Mouse (Mus musculus) neural tube, embryonic 14.5 days (tissue): ENCODE results near the gene Sc5d. TPM values are rescaled to one million over a fixed set of nuclear protein-coding genes. Genes with fewer than 3 reads are reported as not detected.

Source experiments
- ATAC-seq: fragments of 200-750 bp; cut with Nextera tagmentation; 2 replicates; pipeline ENCODE4 v1.8.0; 2017; ENCODE audit warnings: low read depth, mild to moderate bottlenecking, moderate TSS enrichment, moderate library complexity
- H3K27ac ChIP-seq: fragments of 300-500 bp; sonication (generic); 2 replicates; pipeline ENCODE4 v1.5.1; 2014; ENCODE audit warnings: low read depth, mild to moderate bottlenecking, control low read depth, low read length, moderate library complexity, mixed read lengths
- H3K27me3 ChIP-seq: fragments of 300-500 bp; sonication (generic); 2 replicates; pipeline ENCODE4 v1.6.1; 2014; ENCODE audit warnings: low read length; ENCODE audit not compliant: control insufficient read depth, insufficient read depth
- H3K36me3 ChIP-seq: fragments of 300-500 bp; sonication (generic); 2 replicates; pipeline ENCODE4 v1.6.1; 2014; ENCODE audit warnings: low read length, mixed read lengths; ENCODE audit not compliant: control insufficient read depth, insufficient read depth
- H3K4me1 ChIP-seq: fragments of 300-500 bp; sonication (generic); 2 replicates; pipeline ENCODE4 v1.6.1; 2014; ENCODE audit warnings: low read length; ENCODE audit not compliant: control insufficient read depth, insufficient read depth
- H3K4me2 ChIP-seq: fragments of 300-500 bp; sonication (generic); 2 replicates; pipeline ENCODE4 v1.6.1; 2014; ENCODE audit warnings: mild to moderate bottlenecking, low read depth, low read length, control low read depth
- H3K4me3 ChIP-seq: fragments of 300-500 bp; sonication (generic); 2 replicates; pipeline ENCODE4 v1.5.1; 2014; ENCODE audit warnings: low read depth, low read length, control low read depth, mixed read lengths
- H3K9ac ChIP-seq: fragments of 300-500 bp; sonication (generic); replicated peaks from 2 replicates; pipeline ENCODE4 v1.6.1; 2014; ENCODE audit warnings: low read depth, mild to moderate bottlenecking, control low read depth, low read length, mixed read lengths
- H3K9me3 ChIP-seq: fragments of 300-500 bp; sonication (generic); 2 replicates; pipeline ENCODE4 v1.6.1; 2016; ENCODE audit warnings: low read length; ENCODE audit not compliant: control insufficient read depth
- WGBS: fragments of 180-500 bp; shearing (Covaris S2); extraction: QIAGEN DNeasy Blood & Tissue Kit; methylation state at CpG from one replicate; pipeline ENCODE4 v1.1.7; 2014; 5-methylcytosine and 5-hydroxymethylcytosine counted together
- polyA plus RNA-seq: library from polyadenylated mRNA; unstranded; fragments of >200 nt; fragmentation: Nextera tagmentation; extraction: Ambion mirVana; gene quantifications from 2 replicates; pipeline ENCODE4 v1.2.1, GENCODE M21; 2014

The Sc5d gene
- polyA plus RNA-seq, 1 experiment from 2014 or later: 88.1 TPM

DNA sequence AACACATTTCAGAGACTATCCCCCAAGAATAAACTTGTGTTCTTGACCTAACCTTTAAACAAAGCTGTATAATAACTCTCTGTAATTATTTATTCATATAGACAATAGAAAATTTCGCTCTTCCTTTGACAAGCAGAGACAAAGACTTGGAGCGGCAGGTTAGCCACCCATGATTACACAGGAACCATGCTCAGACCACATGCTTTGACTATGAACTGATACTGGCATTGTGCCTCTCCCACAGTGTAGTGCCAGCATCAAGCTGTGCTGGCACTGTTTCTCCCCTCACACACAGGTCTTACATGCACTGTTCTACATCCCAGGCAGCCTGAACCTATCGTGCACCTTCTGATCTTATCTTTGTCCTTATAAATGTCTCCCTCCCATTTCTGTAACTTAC, 23.0 kb downstream of the Sc5d start:
- ATAC-seq: peak; percentile 85
- Histone ChIP-seq H3K36me3 (no peaks in the 10 kb centered on the region), H3K27ac (peak overlapping the region; percentile 74), H3K27me3 (no peaks in the 10 kb centered on the region), H3K4me2 (peak overlapping the region; percentile 24; the same call in 1 of the 2 replicates), H3K9ac (no peak overlapping the region), H3K4me3 (no peak overlapping the region), H3K4me1 (peaks cover 11% of the 10 kb centered on the region), H3K9me3 (no peaks in the 10 kb centered on the region)
- WGBS: 32% methylated on average over 3 of the region's 3 CpGs

DNA sequence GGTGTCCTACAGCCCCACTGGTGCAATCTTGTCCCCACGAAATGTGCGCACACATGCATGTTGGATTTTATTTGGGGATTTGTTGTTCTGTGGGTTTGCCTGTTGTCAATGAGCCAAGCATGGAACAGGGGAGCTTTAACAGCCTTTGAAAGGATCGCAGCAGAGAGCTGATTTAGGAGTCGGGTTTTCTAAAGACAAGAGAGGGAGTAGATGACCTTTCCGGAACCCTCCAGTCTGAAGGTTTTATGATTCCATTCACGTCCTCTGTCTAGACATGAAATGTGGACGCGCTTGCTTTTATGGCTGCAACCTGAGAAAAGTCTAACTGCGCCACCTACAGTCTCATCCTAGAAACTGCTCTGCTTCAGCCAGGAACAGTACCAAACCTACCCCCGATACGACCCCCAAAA, 23.5 kb downstream of the Sc5d start:
- WGBS: 3% methylated on average over 11 of the region's 11 CpGs
- H3K9me3 ChIP-seq: no peaks in the 10 kb centered on the region
- H3K9ac ChIP-seq: no peak overlapping the region
- H3K36me3 ChIP-seq: no peaks in the 10 kb centered on the region
- ATAC-seq: peak; percentile 81
- no peaks in the 10 kb centered on the region for H3K27me3 ChIP-seq
- H3K27ac ChIP-seq: peak overlapping the region; percentile 74
- peak overlapping the region; percentile 24; the same call in 1 of the 2 replicates for H3K4me2 ChIP-seq
- no peak overlapping the region for H3K4me3 ChIP-seq
- peaks cover 11% of the 10 kb centered on the region for H3K4me1 ChIP-seq

DNA sequence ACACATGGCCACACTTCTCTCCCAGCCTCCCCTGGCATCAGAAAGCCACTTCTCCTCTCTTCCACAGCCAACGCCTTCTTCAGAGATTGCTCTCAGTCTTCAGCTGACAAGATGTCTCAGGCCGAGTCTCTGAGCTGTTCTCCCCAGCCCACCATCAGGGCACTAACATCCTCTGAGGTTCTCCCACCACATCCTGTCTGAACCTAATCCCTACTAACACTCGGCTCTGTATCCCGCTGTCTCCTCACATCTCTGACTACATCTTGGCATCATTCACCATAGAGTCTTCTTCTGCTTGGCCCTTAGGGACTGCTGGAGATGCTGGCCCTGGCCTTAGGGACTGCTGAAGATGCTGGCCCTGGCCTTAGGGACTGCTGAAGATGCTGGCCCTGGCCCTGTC, 25.2 kb downstream of the Sc5d start:
- no peak overlapping the region for H3K27ac ChIP-seq
- WGBS: 94% methylated on average over 4 of the region's 4 CpGs

DNA sequence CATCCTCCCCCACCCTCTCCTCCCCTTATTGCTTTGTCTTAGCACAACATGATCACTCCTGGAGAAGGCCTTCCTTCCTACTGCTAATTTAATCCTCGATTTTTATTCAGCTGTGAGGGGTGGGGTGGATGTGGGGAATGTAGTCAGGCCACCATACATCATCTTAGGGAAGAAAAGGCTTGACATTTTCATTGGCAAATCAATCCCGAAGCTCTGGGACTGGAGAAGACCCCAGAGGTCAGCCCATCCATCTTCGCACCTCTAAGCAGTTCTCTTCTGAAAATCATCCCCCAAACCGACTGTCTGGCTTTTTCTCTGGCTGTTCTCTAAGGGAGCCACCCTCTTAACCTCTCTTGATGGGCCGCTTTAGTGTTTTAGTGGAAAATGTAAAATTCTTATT, 32.9 kb downstream of the Sc5d start:
- WGBS: 21% methylated on average over 5 of the region's 5 CpGs
- Histone ChIP-seq H3K4me3 (no peak overlapping the region), H3K36me3 (no peaks in the 10 kb centered on the region), H3K9ac (no peak overlapping the region), H3K9me3 (no peaks in the 10 kb centered on the region), H3K4me2 (no peak overlapping the region), H3K27ac (peak overlapping the region; percentile 16; the same call in 1 of the 2 replicates), H3K27me3 (no peaks in the 10 kb centered on the region), H3K4me1 (no peaks in the 10 kb centered on the region; the same call in 1 of the 2 replicates)
- ATAC-seq: peak; percentile 46; the same call in 1 of the 2 replicates

More for the DNA sequence above, 25.2 kb downstream of the Sc5d start:
- ATAC-seq: no peak
- no peaks in the 10 kb centered on the region for H3K9me3 ChIP-seq
- H3K36me3 ChIP-seq: no peaks in the 10 kb centered on the region
- H3K4me1 ChIP-seq: peaks cover 11% of the 10 kb centered on the region
- no peaks in the 10 kb centered on the region for H3K27me3 ChIP-seq
- H3K9ac ChIP-seq: no peak overlapping the region
- no peak overlapping the region for H3K4me3 ChIP-seq
- H3K4me2 ChIP-seq: no peak overlapping the region

DNA sequence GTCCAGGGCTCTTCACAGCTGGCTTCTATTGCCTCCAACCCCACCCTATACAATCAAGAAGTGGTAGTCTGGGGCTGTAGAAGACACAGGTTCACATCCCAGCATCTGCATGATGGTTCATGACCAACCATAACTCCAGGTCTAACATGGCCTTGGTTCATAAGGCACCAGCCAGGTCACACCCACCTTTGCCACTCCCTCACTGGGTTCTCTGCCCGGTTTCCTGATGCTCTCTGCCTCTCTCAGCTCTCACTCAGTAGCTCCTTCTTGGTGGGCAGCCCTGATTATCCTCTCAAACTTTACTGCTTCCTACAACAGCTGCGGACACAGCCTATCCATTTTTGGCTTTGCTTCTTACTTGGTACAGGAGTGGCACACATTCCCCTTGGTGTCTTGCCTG, 33.7 kb downstream of the Sc5d start:
- H3K27ac ChIP-seq: no peak overlapping the region
- no peaks in the 10 kb centered on the region for H3K36me3 ChIP-seq
- H3K4me2 ChIP-seq: no peak overlapping the region
- WGBS: 82% methylated on average over 2 of the region's 2 CpGs
- no peak overlapping the region for H3K9ac ChIP-seq
- H3K4me1 ChIP-seq: no peaks in the 10 kb centered on the region; the same call in 1 of the 2 replicates
- ATAC-seq: no peak
- no peak overlapping the region for H3K4me3 ChIP-seq
- no peaks in the 10 kb centered on the region for H3K9me3 ChIP-seq
- no peaks in the 10 kb centered on the region for H3K27me3 ChIP-seq

DNA sequence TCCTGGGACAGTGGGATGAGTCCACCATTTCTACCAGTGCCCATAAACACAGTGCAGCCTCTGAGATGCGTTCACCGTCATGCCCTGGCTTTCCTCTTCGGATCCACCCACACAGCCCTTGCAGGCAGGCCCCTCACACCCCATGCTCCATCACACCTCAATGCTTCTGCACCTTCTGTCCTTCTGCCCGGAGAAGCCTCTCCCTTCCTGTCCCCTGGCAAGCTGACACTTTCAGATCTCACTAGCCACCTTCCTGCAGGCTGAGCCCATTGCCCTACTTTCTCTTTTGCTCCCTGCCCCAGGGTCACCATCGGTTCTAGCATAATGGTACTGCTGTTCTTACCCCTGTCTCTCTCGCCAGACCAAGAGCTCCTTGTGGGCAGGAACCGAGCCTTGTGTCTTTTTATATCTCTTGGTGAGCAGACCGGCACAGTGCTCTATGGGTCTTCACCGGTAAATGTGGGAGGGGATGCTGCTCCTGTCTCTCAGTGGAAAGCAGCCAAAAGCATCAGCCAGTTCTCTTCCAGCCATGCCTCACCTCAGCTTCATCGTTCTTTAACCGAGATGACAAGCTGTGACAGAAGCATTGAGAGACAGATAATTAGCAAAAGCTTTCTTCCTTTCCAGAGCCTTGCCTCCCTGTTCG, 34.5 kb downstream of the Sc5d start:
- Histone ChIP-seq H3K9ac (no peak overlapping the region), H3K4me3 (no peak overlapping the region), H3K4me2 (no peak overlapping the region), H3K27me3 (no peaks in the 10 kb centered on the region), H3K4me1 (no peaks in the 10 kb centered on the region; the same call in 1 of the 2 replicates), H3K36me3 (no peaks in the 10 kb centered on the region), H3K27ac (no peak overlapping the region), H3K9me3 (no peaks in the 10 kb centered on the region)
- no peak for ATAC-seq
- WGBS: 68% methylated on average over 12 of the region's 12 CpGs

DNA sequence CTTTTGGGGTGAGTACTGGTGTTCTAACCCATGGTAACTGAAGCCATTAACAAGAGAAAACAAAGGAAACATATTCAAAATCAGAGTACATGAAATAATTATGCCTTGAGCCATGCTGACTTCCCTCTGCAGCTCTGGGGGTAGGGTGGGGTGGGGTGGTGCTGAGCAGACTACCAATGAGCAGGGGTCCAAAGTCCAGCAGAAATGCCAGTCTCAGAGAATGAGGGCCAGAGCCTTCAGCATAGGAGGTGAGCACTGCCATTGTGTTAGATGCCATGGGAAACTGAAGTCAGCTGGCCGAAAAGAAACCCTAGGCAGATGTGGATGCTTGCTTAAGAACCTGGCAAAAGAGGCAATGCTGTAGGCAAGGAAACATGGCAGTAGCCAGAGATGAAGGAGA, 36.3 kb downstream of the Sc5d start:
- WGBS: 94% methylated on average over 1 of the region's 1 CpGs
- no peak for ATAC-seq

DNA sequence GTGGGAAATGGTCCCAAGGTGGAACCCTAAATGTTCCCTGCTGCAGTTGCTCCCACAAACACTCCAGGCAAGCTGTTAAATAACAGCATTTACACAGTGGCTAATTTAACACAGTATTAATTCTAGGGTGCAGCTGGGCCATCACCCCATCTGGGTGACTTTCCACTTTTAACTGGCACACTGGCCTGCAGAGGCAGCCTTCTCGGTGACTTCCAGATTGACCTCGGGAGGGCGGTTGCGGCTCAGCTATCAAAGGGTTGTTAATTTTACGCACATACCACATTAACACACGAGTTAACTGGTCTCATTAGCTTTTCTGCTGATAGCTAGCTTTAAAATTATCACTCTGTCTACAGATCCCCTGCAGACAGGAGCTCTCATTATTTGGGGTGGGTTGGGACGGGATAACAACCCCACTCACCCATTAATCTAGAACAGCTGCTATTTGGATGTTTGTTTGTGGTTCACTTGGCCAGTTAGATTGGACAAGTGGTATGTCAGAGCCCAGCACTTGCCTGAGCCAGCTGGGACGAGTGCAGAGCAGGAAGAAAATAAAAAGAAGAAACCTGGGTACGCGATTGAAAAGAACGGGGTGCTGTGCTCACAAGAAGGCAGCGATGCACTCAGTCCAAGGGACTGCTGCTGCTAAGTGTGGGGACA, 44.9 kb downstream of the Sc5d start:
- Histone ChIP-seq H3K4me1 (0 out of 2 replicates have a peak, but pooled peaks cover 5% of the 10 kb centered on the region), H3K9me3 (no peaks in the 10 kb centered on the region), H3K9ac (no peak overlapping the region), H3K4me3 (no peak overlapping the region), H3K27me3 (no peaks in the 10 kb centered on the region), H3K27ac (peak overlapping the region; percentile 6; the same call in 1 of the 2 replicates), H3K36me3 (no peaks in the 10 kb centered on the region), H3K4me2 (no peak overlapping the region)
- no peak; the same call in 1 of the 2 replicates for ATAC-seq
- 32% methylated on average over 12 of the region's 12 CpGs for WGBS

More for the DNA sequence above, 36.3 kb downstream of the Sc5d start:
- Histone ChIP-seq H3K9ac (no peak overlapping the region), H3K4me1 (no peaks in the 10 kb centered on the region; the same call in 1 of the 2 replicates), H3K4me2 (no peak overlapping the region), H3K9me3 (no peaks in the 10 kb centered on the region), H3K27me3 (no peaks in the 10 kb centered on the region), H3K4me3 (no peak overlapping the region), H3K27ac (no peak overlapping the region), H3K36me3 (no peaks in the 10 kb centered on the region)

DNA sequence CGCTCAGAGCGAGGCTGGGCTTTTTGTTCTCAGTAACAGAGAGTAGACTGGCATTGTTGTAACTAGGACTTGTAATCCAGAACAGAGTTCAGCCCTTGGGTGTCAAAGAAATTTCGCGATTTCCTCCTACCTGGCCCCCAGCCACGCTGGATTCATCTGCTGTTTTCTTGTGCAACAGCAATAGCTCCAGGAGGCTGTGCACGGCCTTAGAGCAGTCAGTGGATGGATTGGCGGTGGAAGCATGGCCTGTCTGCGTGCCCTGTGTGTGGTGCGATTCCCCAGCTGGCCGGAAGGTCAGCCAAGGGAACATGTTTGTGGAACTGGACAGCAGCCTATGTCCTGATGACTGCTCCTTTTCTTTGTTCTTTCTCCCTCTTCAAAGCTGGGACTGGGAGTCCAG, 46.4 kb downstream of the Sc5d start:
- no peak overlapping the region for H3K4me3 ChIP-seq
- no peak overlapping the region for H3K9ac ChIP-seq
- H3K36me3 ChIP-seq: no peaks in the 10 kb centered on the region
- no peak overlapping the region for H3K27ac ChIP-seq
- no peaks in the 10 kb centered on the region for H3K9me3 ChIP-seq
- H3K27me3 ChIP-seq: no peaks in the 10 kb centered on the region
- H3K4me1 ChIP-seq: 0 out of 2 replicates have a peak, but pooled peaks cover 5% of the 10 kb centered on the region
- 82% methylated on average over 10 of the region's 10 CpGs for WGBS
- ATAC-seq: no peak
- H3K4me2 ChIP-seq: no peak overlapping the region
